Mouse (Mus musculus) E14TG2a.4 (cell line): Measurements from ENCODE around the gene Slc45a2.
"Not testable (repeated sequence)": the region's sequence is repeated elsewhere in the genome, so short reads cannot be mapped to it uniquely, and the experiment has no call there.

Experiments
- CTCF ChIP-seq: conservative IDR thresholded peaks from 2 replicates; pipeline ENCODE4 v1.5.1; 2014; ENCODE audit warnings: low read length
- POU5F1 ChIP-seq: IDR thresholded peaks from 2 replicates; pipeline ENCODE4 v1.6.1; 2014; ENCODE audit warnings: low read length, borderline replicate concordance

DNA sequence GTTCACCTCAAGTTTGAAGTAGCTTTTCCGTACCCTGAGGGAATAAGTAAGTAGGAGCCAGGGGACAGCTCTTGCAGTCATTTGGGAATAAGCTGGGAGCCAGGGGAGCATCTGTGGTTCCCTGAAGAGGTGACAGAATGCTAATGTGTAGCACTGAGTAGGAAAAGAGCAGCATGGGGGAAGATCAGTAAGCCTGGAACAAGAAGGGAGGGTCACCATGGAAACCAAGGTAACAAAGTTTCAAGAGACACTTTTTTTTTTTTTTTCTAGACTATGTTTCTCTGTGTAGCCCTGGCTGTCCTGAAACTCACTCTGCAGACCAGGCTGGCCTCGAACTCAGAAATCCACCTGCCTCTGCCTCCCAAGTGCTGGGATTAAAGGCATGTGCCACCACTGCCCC is 14.0 kb upstream of the Slc45a2 start:
- TF ChIP-seq CTCF, POU5F1: not testable (repeated sequence)
